Mouse (Mus musculus) neural tube, embryonic 13.5 days (tissue): ENCODE results near the gene Aldh4a1. TPM values are rescaled to one million over a fixed set of nuclear protein-coding genes. Genes with fewer than 3 reads are reported as not detected.

Experiments
- ATAC-seq: fragments of 200-750 bp; cut with Nextera tagmentation; 2 replicates; pipeline ENCODE4 v1.8.0; 2017; ENCODE audit warnings: low read depth, mild to moderate bottlenecking, moderate TSS enrichment, moderate library complexity
- H3K27ac ChIP-seq: fragments of 300-500 bp; sonication (generic); replicated peaks from 2 replicates; pipeline ENCODE4 v1.5.1; 2015; ENCODE audit warnings: moderate library complexity, mild to moderate bottlenecking, inconsistent platforms
- H3K27me3 ChIP-seq: fragments of 300-500 bp; sonication (generic); 2 replicates; pipeline ENCODE4 v1.6.1; 2015; ENCODE audit warnings: mild to moderate bottlenecking, inconsistent platforms
- H3K36me3 ChIP-seq: fragments of 300-500 bp; sonication (generic); 2 replicates; pipeline ENCODE4 v1.6.1; 2015; ENCODE audit warnings: mild to moderate bottlenecking, inconsistent platforms
- H3K4me1 ChIP-seq: fragments of 300-500 bp; sonication (generic); replicated peaks from 2 replicates; pipeline ENCODE4 v1.6.1; 2015; ENCODE audit warnings: inconsistent platforms
- H3K4me2 ChIP-seq: fragments of 300-500 bp; sonication (generic); 2 replicates; pipeline ENCODE4 v1.6.1; 2015; ENCODE audit warnings: inconsistent platforms, mild to moderate bottlenecking, moderate library complexity
- H3K4me3 ChIP-seq: fragments of 300-500 bp; sonication (generic); 2 replicates; pipeline ENCODE4 v1.5.1; 2015; ENCODE audit warnings: mild to moderate bottlenecking, inconsistent platforms
- H3K9ac ChIP-seq: fragments of 300-500 bp; sonication (generic); 2 replicates; pipeline ENCODE4 v1.6.1; 2015; ENCODE audit warnings: moderate library complexity, mild to moderate bottlenecking, inconsistent platforms
- H3K9me3 ChIP-seq: fragments of 300-500 bp; sonication (generic); 2 replicates; pipeline ENCODE4 v1.6.1; 2016; ENCODE audit warnings: inconsistent platforms
- WGBS: fragments of 180-500 bp; shearing (Covaris S2); methylation state at CpG from one replicate; pipeline ENCODE4 v1.1.7; 2015; 5-methylcytosine and 5-hydroxymethylcytosine counted together
- polyA plus RNA-seq: library from polyadenylated mRNA; unstranded; fragments of >200 nt; fragmentation: Nextera tagmentation; extraction: Ambion mirVana; gene quantifications from 2 replicates; pipeline ENCODE4 v1.2.1, GENCODE M21; 2015

The Aldh4a1 gene
- polyA plus RNA-seq, 1 experiment from 2014 or later = 23.6 TPM

- H3K9me3 ChIP-seq = no peaks in the 10 kb centered on the region
- H3K4me3 ChIP-seq = no peak overlapping the region
- no peak for ATAC-seq
- H3K9ac ChIP-seq = no peak overlapping the region
- H3K4me2 ChIP-seq = no peak overlapping the region
- H3K36me3 ChIP-seq = no peaks in the 10 kb centered on the region
- WGBS = 81% methylated on average over 6 of the region's 6 CpGs
- no peaks in the 10 kb centered on the region for H3K27me3 ChIP-seq
- no peak overlapping the region for H3K27ac ChIP-seq
- peaks cover 53% of the 10 kb centered on the region for H3K4me1 ChIP-seq
These were observed 29.3 kb upstream of the Aldh4a1 start for GRCm38 (mm10) chr4:139593383-139593782.

- Histone ChIP-seq H3K27me3 (no peaks in the 10 kb centered on the region), H3K4me3 (no peak overlapping the region), H3K4me1 (peaks cover 60% of the 10 kb centered on the region), H3K36me3 (no peaks in the 10 kb centered on the region), H3K9ac (no peak overlapping the region), H3K4me2 (no peak overlapping the region), H3K27ac (no peak overlapping the region), H3K9me3 (no peaks in the 10 kb centered on the region)
- ATAC-seq = no peak
- 65% methylated on average over 3 of the region's 3 CpGs for WGBS
These were observed 28.6 kb upstream of the Aldh4a1 start for GRCm38 (mm10) chr4:139594062-139594461.

GRCm38 (mm10) chr4:139596715-139597114 is 26.0 kb upstream of the Aldh4a1 start:
- Histone ChIP-seq H3K36me3 (no peaks in the 10 kb centered on the region), H3K27ac (peak overlapping the region; percentile 84), H3K4me3 (no peak overlapping the region), H3K27me3 (no peaks in the 10 kb centered on the region), H3K9me3 (no peaks in the 10 kb centered on the region), H3K4me1 (peaks cover 68% of the 10 kb centered on the region), H3K4me2 (no peak overlapping the region), H3K9ac (peak overlapping the region; percentile 55)
- 0 out of 2 replicates have a peak, but pooled peaks have one; percentile 3 for ATAC-seq
- WGBS = 7% methylated on average over 9 of the region's 9 CpGs

- ATAC-seq = no peak
- Histone ChIP-seq H3K4me2 (peak overlapping the region; percentile 48), H3K9ac (peak overlapping the region; percentile 55; the same call in 1 of the 2 replicates), H3K36me3 (no peaks in the 10 kb centered on the region), H3K27me3 (no peaks in the 10 kb centered on the region), H3K27ac (peak overlapping the region; percentile 84), H3K4me1 (peaks cover 76% of the 10 kb centered on the region), H3K4me3 (no peak overlapping the region), H3K9me3 (no peaks in the 10 kb centered on the region)
- 52% methylated on average over 20 of the region's 20 CpGs for WGBS
These were observed 25.1 kb upstream of the Aldh4a1 start for GRCm38 (mm10) chr4:139597286-139598284.

- ATAC-seq = no peak
- H3K36me3 ChIP-seq = no peaks in the 10 kb centered on the region
- no peaks in the 10 kb centered on the region for H3K9me3 ChIP-seq
- H3K9ac ChIP-seq = peak overlapping the region; percentile 55; the same call in 1 of the 2 replicates
- 28% methylated on average over 13 of the region's 13 CpGs for WGBS
- H3K27me3 ChIP-seq = no peaks in the 10 kb centered on the region
- peak overlapping the region; percentile 84 for H3K27ac ChIP-seq
- H3K4me3 ChIP-seq = no peak overlapping the region
- peak overlapping the region; percentile 48 for H3K4me2 ChIP-seq
- peaks cover 83% of the 10 kb centered on the region for H3K4me1 ChIP-seq
These were observed 24.3 kb upstream of the Aldh4a1 start for GRCm38 (mm10) chr4:139598356-139598755.

GRCm38 (mm10) chr4:139598950-139599518 is 23.6 kb upstream of the Aldh4a1 start:
- Histone ChIP-seq H3K27me3 (no peaks in the 10 kb centered on the region), H3K9ac (peak overlapping the region; percentile 55), H3K27ac (peak overlapping the region; percentile 84), H3K9me3 (no peaks in the 10 kb centered on the region), H3K4me2 (peak overlapping the region; percentile 48), H3K4me3 (0 out of 2 replicates have a peak overlapping the region, but pooled peaks have one; percentile 7), H3K4me1 (peaks cover 83% of the 10 kb centered on the region), H3K36me3 (no peaks in the 10 kb centered on the region)
- ATAC-seq = peak; percentile 34
- WGBS = under 1% methylated on average over 12 of the region's 12 CpGs

- no peaks in the 10 kb centered on the region for H3K27me3 ChIP-seq
- 61% methylated on average over 7 of the region's 7 CpGs for WGBS
- no peak for ATAC-seq
- no peak overlapping the region for H3K4me2 ChIP-seq
- H3K9me3 ChIP-seq = no peaks in the 10 kb centered on the region
- peak overlapping the region; percentile 67 for H3K27ac ChIP-seq
- peaks cover 63% of the 10 kb centered on the region for H3K4me1 ChIP-seq
- H3K9ac ChIP-seq = 0 out of 2 replicates have a peak overlapping the region, but pooled peaks have one; percentile 8
- H3K4me3 ChIP-seq = no peak overlapping the region
- H3K36me3 ChIP-seq = peaks cover 23% of the 10 kb centered on the region
These were observed 20.9 kb upstream of the Aldh4a1 start for GRCm38 (mm10) chr4:139601519-139602356.

GRCm38 (mm10) chr4:139602357-139603244 is 20.1 kb upstream of the Aldh4a1 start, which contains the start of gene Gm21969:
Gm21969 (plus strand) TSS chr4:139603186.
- 58% methylated on average over 14 of the region's 14 CpGs for WGBS
- no peak for ATAC-seq
- Histone ChIP-seq H3K4me2 (no peak within 1 kb of the TSS), H3K9me3 (no peaks in the 10 kb centered on the region), H3K36me3 (peaks cover 30% of the 10 kb centered on the region), H3K4me1 (peaks cover 54% of the 10 kb centered on the region), H3K9ac (0 out of 2 replicates have a peak within 1 kb of the TSS, but pooled peaks have one; percentile 8), H3K27me3 (no peaks in the 10 kb centered on the region), H3K4me3 (no peak within 1 kb of the TSS), H3K27ac (peak within 1 kb of the TSS; percentile 67)

- no peak overlapping the region for H3K4me2 ChIP-seq
- peaks cover 30% of the 10 kb centered on the region for H3K4me1 ChIP-seq
- H3K9me3 ChIP-seq = no peaks in the 10 kb centered on the region
- H3K9ac ChIP-seq = no peak overlapping the region
- 89% methylated on average over 11 of the region's 11 CpGs for WGBS
- H3K27me3 ChIP-seq = no peaks in the 10 kb centered on the region
- H3K4me3 ChIP-seq = no peak overlapping the region
- H3K27ac ChIP-seq = no peak overlapping the region
- ATAC-seq = no peak
- H3K36me3 ChIP-seq = peaks cover 47% of the 10 kb centered on the region
These were observed 17.4 kb upstream of the Aldh4a1 start for GRCm38 (mm10) chr4:139605216-139605615.

- ATAC-seq = no peak
These were observed 15.9 kb upstream of the Aldh4a1 start for GRCm38 (mm10) chr4:139606732-139607131.

GRCm38 (mm10) chr4:139608975-139609374 is 13.7 kb upstream of the Aldh4a1 start:
- H3K27ac ChIP-seq = no peak overlapping the region
- H3K9ac ChIP-seq = no peak overlapping the region
- H3K36me3 ChIP-seq = peaks cover 58% of the 10 kb centered on the region
- ATAC-seq = no peak
- no peaks in the 10 kb centered on the region for H3K27me3 ChIP-seq
- H3K4me2 ChIP-seq = no peak overlapping the region
- H3K4me1 ChIP-seq = peaks cover 17% of the 10 kb centered on the region
- no peak overlapping the region for H3K4me3 ChIP-seq
- 76% methylated on average over 4 of the region's 4 CpGs for whole genome bisulfite sequencing
- H3K9me3 ChIP-seq = 0 out of 2 replicates have a peak, but pooled peaks cover 3% of the 10 kb centered on the region

More at GRCm38 (mm10) chr4:139606732-139607131, 15.9 kb upstream of the Aldh4a1 start:
- Histone ChIP-seq H3K27me3 (no peaks in the 10 kb centered on the region), H3K9ac (no peak overlapping the region), H3K9me3 (no peaks in the 10 kb centered on the region), H3K4me1 (peaks cover 30% of the 10 kb centered on the region), H3K4me3 (no peak overlapping the region), H3K27ac (no peak overlapping the region), H3K36me3 (peaks cover 47% of the 10 kb centered on the region), H3K4me2 (no peak overlapping the region)
- WGBS = 93% methylated on average over 5 of the region's 5 CpGs
